Mouse (Mus musculus) liver, adult 2 months (tissue): ENCODE results near the gene Scamp4. TPM values are rescaled to one million over a fixed set of nuclear protein-coding genes. Genes with fewer than 3 reads are reported as not detected.

ENCODE experiments used
- DNase-seq: peaks from one replicate; pipeline ENCODE4 v3.0.0-alpha.2; 2011; ENCODE audit warnings: low read depth, low spot score; ENCODE audit errors: extremely low read depth
- H3K27ac ChIP-seq: fragments of 200-500 bp; replicated peaks from 2 replicates; pipeline ENCODE4 v1.5.1; 2012; ENCODE audit warnings: low read depth, mild to moderate bottlenecking, control low read depth, inconsistent platforms, low read length; ENCODE audit not compliant: insufficient read depth
- H3K27me3 ChIP-seq: fragments of 200-500 bp; 2 replicates; pipeline ENCODE4 v1.6.1; 2012; ENCODE audit warnings: mild to moderate bottlenecking, moderate library complexity, low read length, inconsistent platforms; ENCODE audit not compliant: control insufficient read depth, insufficient read depth
- H3K36me3 ChIP-seq: fragments of 200-500 bp; 2 replicates; pipeline ENCODE4 v1.6.1; 2012; ENCODE audit warnings: low read length, inconsistent platforms; ENCODE audit not compliant: control insufficient read depth, insufficient read depth
- H3K4me1 ChIP-seq: fragments of 200-500 bp; 2 replicates; pipeline ENCODE4 v1.6.1; 2011; ENCODE audit warnings: low read length; ENCODE audit not compliant: control insufficient read depth, insufficient read depth
- H3K4me3 ChIP-seq: fragments of 200-500 bp; 2 replicates; pipeline ENCODE4 v1.5.1; 2011; ENCODE audit warnings: low read depth, mild to moderate bottlenecking, control low read depth, low read length, moderate library complexity; ENCODE audit not compliant: insufficient read depth
- H3K79me2 ChIP-seq: fragments of 200-500 bp; 2 replicates; pipeline ENCODE4 v1.6.1; 2012; ENCODE audit warnings: inconsistent platforms, mild to moderate bottlenecking, low read length, moderate library complexity; ENCODE audit not compliant: control insufficient read depth, insufficient read depth
- H3K9ac ChIP-seq: fragments of 200-500 bp; 2 replicates; pipeline ENCODE4 v1.6.1; 2012; ENCODE audit warnings: low read depth, mild to moderate bottlenecking, control low read depth, inconsistent platforms, low read length
- CTCF ChIP-seq: fragments of 200-500 bp; IDR thresholded peaks from 2 replicates; pipeline ENCODE4 v1.5.1; 2011; ENCODE audit warnings: low read depth, low read length, control low read depth
- POLR2A ChIP-seq: fragments of 200-500 bp; IDR thresholded peaks from 2 replicates; pipeline ENCODE4 v1.6.1; 2011; ENCODE audit warnings: low read length, control low read depth; ENCODE audit not compliant: insufficient read depth; ENCODE audit errors: extremely low read depth
- WGBS: fragments of 180-500 bp; shearing (Covaris S2); methylation state at CpG from one replicate; pipeline ENCODE4 v1.1.7; 2018; 5-methylcytosine and 5-hydroxymethylcytosine counted together
- polyA plus RNA-seq: library from polyadenylated mRNA; depleted of rRNA; stranded (reverse); fragments of >200 nt; gene quantifications from 2 replicates; pipeline ENCODE4 v1.2.3, GENCODE M21; 2012
- total RNA-seq: library from RNA; depleted of rRNA; stranded (reverse); fragments of >200 nt; gene quantifications from 2 replicates; pipeline ENCODE4 v1.2.3, GENCODE M21; 2014

Gene Scamp4
- total and polyA plus RNA-seq, 2 experiments: 7.6 to 63.2 TPM

- peak within 1 kb of the TSS; percentile 88 for H3K9ac ChIP-seq
- H3K36me3 ChIP-seq: no peaks in the 10 kb centered on the region
- DNase-seq: no peak
Observed at GRCm38 (mm10) chr10:80622661-80623456, 20.2 kb downstream of the Scamp4 start, which contains the start of gene Csnk1g2. Gene Csnk1g2 (plus strand): TSS chr10:80622838.

DNA sequence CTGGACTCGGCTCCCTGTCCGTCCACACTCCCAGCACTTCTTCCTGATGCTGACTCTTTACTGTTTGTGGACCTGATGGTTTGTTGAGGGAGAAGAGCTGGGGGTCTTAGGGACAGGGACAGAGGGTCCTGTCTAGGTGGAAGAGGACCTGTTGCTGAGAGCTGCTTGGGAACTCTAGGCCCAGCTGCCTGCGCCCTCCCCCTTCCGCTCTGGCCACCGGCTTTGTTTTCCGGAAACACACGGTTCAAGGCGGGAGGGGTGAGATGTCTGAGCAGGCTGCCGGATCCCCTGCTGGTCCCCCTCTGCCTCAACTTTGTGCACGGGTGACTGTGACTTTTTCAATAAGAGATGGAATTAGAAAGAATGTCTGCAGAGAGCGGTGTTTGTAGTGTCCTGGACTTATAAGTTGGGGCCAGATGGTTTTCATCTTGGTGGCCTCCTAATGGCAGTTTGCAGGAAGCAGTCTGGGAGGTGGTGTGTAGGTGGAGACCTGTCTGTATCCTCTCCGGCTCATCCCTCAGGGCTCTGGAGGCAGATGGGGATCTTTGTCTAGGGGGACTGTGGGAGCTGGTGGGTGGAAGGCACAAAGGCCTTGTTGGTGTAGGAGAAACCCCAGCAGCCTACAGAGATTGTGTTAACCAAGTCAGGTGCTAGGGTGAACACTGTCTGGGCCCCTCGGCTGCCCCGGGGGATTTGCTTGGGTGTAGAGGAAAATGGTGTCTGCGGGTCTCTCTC lies 21.0 kb downstream of the Scamp4 start:
- Histone ChIP-seq H3K27me3 (no peaks in the 10 kb centered on the region), H3K27ac (peak overlapping the region; percentile 70), H3K4me1 (peaks cover 35% of the 10 kb centered on the region), H3K4me3 (peak overlapping the region; percentile 78), H3K9ac (peak overlapping the region; percentile 88), H3K36me3 (no peaks in the 10 kb centered on the region), H3K79me2 (peaks cover 51% of the 10 kb centered on the region)
- WGBS: 14% methylated on average over 15 of the region's 15 CpGs
- TF ChIP-seq POLR2A (0 out of 2 replicates have a peak, but pooled peaks have one; percentile 30), CTCF (no peak)
- peak; percentile 47 for DNase-seq

More at GRCm38 (mm10) chr10:80622661-80623456, 20.2 kb downstream of the Scamp4 start, which contains the start of gene Csnk1g2:
- peak within 1 kb of the TSS; percentile 78 for H3K4me3 ChIP-seq
- under 1% methylated on average over 82 of the region's 85 CpGs for WGBS
- peak within 1 kb of the TSS; percentile 80 for H3K27ac ChIP-seq
- peaks cover 46% of the 10 kb centered on the region for H3K79me2 ChIP-seq
- H3K27me3 ChIP-seq: no peaks in the 10 kb centered on the region
- H3K4me1 ChIP-seq: peaks cover 35% of the 10 kb centered on the region
- TF ChIP-seq CTCF (no peak), POLR2A (0 out of 2 replicates have a peak, but pooled peaks have one; percentile 58)

- H3K4me3 ChIP-seq: no peak overlapping the region
- no peak overlapping the region for H3K9ac ChIP-seq
- H3K79me2 ChIP-seq: peaks cover 72% of the 10 kb centered on the region
- peak overlapping the region; percentile 25; the same call in 1 of the 2 replicates for H3K27ac ChIP-seq
- H3K36me3 ChIP-seq: no peaks in the 10 kb centered on the region
- 74% methylated on average over 4 of the region's 4 CpGs for WGBS
- no peak for DNase-seq
- no peaks in the 10 kb centered on the region for H3K27me3 ChIP-seq
- no peak for TF ChIP-seq CTCF
- no peak for TF ChIP-seq POLR2A
- peaks cover 35% of the 10 kb centered on the region for H3K4me1 ChIP-seq
Observed at GRCm38 (mm10) chr10:80625764-80626163, 23.1 kb downstream of the Scamp4 start.

- DNase-seq: no peak
- Histone ChIP-seq H3K36me3 (no peaks in the 10 kb centered on the region), H3K27ac (no peak overlapping the region), H3K4me1 (peaks cover 34% of the 10 kb centered on the region), H3K4me3 (no peak overlapping the region), H3K9ac (no peak overlapping the region), H3K79me2 (peaks cover 87% of the 10 kb centered on the region), H3K27me3 (no peaks in the 10 kb centered on the region)
- TF ChIP-seq POLR2A: no peak
- 68% methylated on average over 2 of the region's 2 CpGs for WGBS
Observed at GRCm38 (mm10) chr10:80627685-80628084, 25.0 kb downstream of the Scamp4 start.

- no peaks in the 10 kb centered on the region for H3K36me3 ChIP-seq
- no peak overlapping the region for H3K9ac ChIP-seq
- TF ChIP-seq POLR2A (no peak), CTCF (no peak)
- no peak for DNase-seq
- 86% methylated on average over 9 of the region's 9 CpGs for WGBS
- peaks cover 79% of the 10 kb centered on the region for H3K79me2 ChIP-seq
- H3K4me1 ChIP-seq: peaks cover 37% of the 10 kb centered on the region
- no peak overlapping the region for H3K4me3 ChIP-seq
- H3K27ac ChIP-seq: no peak overlapping the region
- no peaks in the 10 kb centered on the region for H3K27me3 ChIP-seq
Observed at GRCm38 (mm10) chr10:80628925-80629324, 26.3 kb downstream of the Scamp4 start.
